Comparison of ENCODE assay signal across 8 mouse cellular contexts in the genomic region with DNA sequence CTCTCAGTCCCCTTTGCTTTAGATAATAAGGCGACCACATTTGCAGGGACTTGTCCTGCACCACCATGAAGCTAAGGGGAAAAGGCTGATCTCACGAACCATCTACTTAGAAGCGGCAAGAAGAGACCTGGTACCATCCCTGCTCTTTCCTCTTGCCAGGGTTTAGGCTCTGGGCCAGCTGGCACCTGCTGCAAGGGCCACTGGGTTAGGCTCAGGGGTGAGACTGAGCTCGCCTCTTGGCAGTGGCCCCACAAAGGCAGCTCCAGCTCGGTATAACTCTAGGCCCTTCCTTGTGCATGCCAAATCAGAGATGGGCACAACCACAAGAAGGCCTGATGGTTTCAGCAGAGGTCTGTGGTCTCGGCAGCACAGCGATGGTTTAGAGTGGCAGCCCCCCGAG.
DNase-seq lines count a peak whose midpoint lies in the region; ATAC-seq and TF ChIP-seq lines count a peak whose summit lies in the region.

No protein-coding gene starts in this region.

- no peak overlapping the region for H3K4me2 ChIP-seq in forebrain, embryonic 13.5 days

- no peak for ATAC-seq in forebrain, embryonic 13.5 days

- 76% methylated on average over 8 of the region's 8 CpGs for WGBS in heart, embryonic 10.5 days
- 83% methylated on average over 8 of the region's 8 CpGs for WGBS in forebrain, embryonic 13.5 days

- H3K9ac ChIP-seq in forebrain, embryonic 13.5 days: no peak overlapping the region

- H3K4me3 ChIP-seq in left cerebral cortex, adult 2 months: no peak overlapping the region
- no peak overlapping the region for H3K4me3 ChIP-seq in heart, embryonic 10.5 days
- H3K4me3 ChIP-seq in forebrain, embryonic 13.5 days: no peak overlapping the region

- H3K27ac ChIP-seq in left cerebral cortex, adult 2 months: peak overlapping the region; percentile 13; the same call in 1 of the 2 replicates
- H3K27ac ChIP-seq in heart, embryonic 10.5 days: peak overlapping the region; percentile 56; the same call in 1 of the 2 replicates
- no peak overlapping the region for H3K27ac ChIP-seq in forebrain, embryonic 13.5 days

- H3K4me1 ChIP-seq in heart, embryonic 10.5 days: peaks cover 88% of the 10 kb centered on the region
- H3K4me1 ChIP-seq in forebrain, embryonic 13.5 days: peaks cover 11% of the 10 kb centered on the region

- H3K9me3 ChIP-seq in heart, embryonic 10.5 days: no peaks in the 10 kb centered on the region
- no peaks in the 10 kb centered on the region for H3K9me3 ChIP-seq in forebrain, embryonic 13.5 days (replicated peaks)

- no peaks in the 10 kb centered on the region for H3K36me3 ChIP-seq in heart, embryonic 10.5 days
- peaks cover 6% of the 10 kb centered on the region; the same call in 1 of the 2 replicates for H3K36me3 ChIP-seq in forebrain, embryonic 13.5 days (ENCODE audit: poor library complexity, severe bottlenecking)

- no peak for TF ChIP-seq CTCF in left cerebral cortex, adult 2 months (IDR thresholded peaks at IDR 0.05)

- H3K27me3 ChIP-seq in heart, embryonic 10.5 days (ENCODE audit: insufficient read depth, poor library complexity, severe bottlenecking): no peaks in the 10 kb centered on the region
- H3K27me3 ChIP-seq in forebrain, embryonic 13.5 days: no peaks in the 10 kb centered on the region

- DNase-seq in left cerebral cortex, adult 2 months (ENCODE audit: extremely low spot score in 1 of 2, low spot score in 2 of 2): no peak
- no peak for DNase-seq in left cerebral cortex, adult 9 months (ENCODE audit: low spot score in 2 of 2)
- DNase-seq in cerebellum, adult 11-12 months: peak; percentile 91
- no peak for DNase-seq in heart, embryonic 10.5 days (ENCODE audit: low spot score)
- peak; percentile 39 for DNase-seq in lung, postnatal 36 days
- DNase-seq in embryo, embryonic 11 days: no peak
- no peak for DNase-seq in layer of hippocampus, postnatal 25 days (ENCODE audit: extremely low spot score in 1 of 2, low spot score in 1 of 2)

- intact Hi-C loops in left cerebral cortex, adult 2 months (cut with DNase I): no loop called here

Comparison
In these comparisons a context has a peak if more than half of its experiments do, and no peak if none do; other contexts are left out.
1. DNase-seq: peak in cerebellum, adult 11-12 months (single experiment) and lung, postnatal 36 days (single experiment); none in left cerebral cortex, adult 2 months (0 of 2), left cerebral cortex, adult 9 months (0 of 2), heart, embryonic 10.5 days (single experiment), embryo, embryonic 11 days (single experiment) and layer of hippocampus, postnatal 25 days (0 of 2).